Mouse (Mus musculus) lung, postnatal 0 days (tissue): ENCODE data around the gene Uqcc1. TPM values are rescaled to one million over a fixed set of nuclear protein-coding genes. Genes with fewer than 3 reads are reported as not detected.
"Not testable (repeated sequence)": the region's sequence is repeated elsewhere in the genome, so short reads cannot be mapped to it uniquely, and the experiment has no call there.

Experiments
- ATAC-seq: fragments of 200-750 bp; cut with Nextera tagmentation; 2 replicates; pipeline ENCODE4 v1.8.0; 2017; ENCODE audit warnings: moderate library complexity
- DNase-seq: peaks from one replicate; pipeline ENCODE4 v3.0.0-alpha.2; 2016; ENCODE audit warnings: low spot score
- H3K27ac ChIP-seq: fragments of 300-500 bp; sonication (generic); 2 replicates; pipeline ENCODE4 v1.5.1; 2014; ENCODE audit warnings: antibody characterized with exemption, mild to moderate bottlenecking, low read length, mixed read lengths
- H3K27me3 ChIP-seq: fragments of 300-500 bp; sonication (generic); replicated peaks from 2 replicates; pipeline ENCODE4 v1.6.1; 2014; ENCODE audit warnings: low read length, mixed read lengths; ENCODE audit not compliant: insufficient read depth
- H3K36me3 ChIP-seq: fragments of 300-500 bp; sonication (generic); 2 replicates; pipeline ENCODE4 v1.6.1; 2014; ENCODE audit warnings: low read length, mixed read lengths; ENCODE audit not compliant: insufficient read depth
- H3K4me1 ChIP-seq: fragments of 300-500 bp; sonication (generic); 2 replicates; pipeline ENCODE4 v1.6.1; 2014; ENCODE audit warnings: antibody characterized with exemption, low read depth, low read length, mixed read lengths; ENCODE audit not compliant: insufficient read depth
- H3K4me2 ChIP-seq: fragments of 300-500 bp; sonication (generic); replicated peaks from 2 replicates; pipeline ENCODE4 v1.6.1; 2014; ENCODE audit warnings: low read depth, mild to moderate bottlenecking, low read length, moderate library complexity, mixed read lengths
- H3K4me3 ChIP-seq: fragments of 300-500 bp; sonication (generic); 2 replicates; pipeline ENCODE4 v1.5.1; 2014; ENCODE audit warnings: low read depth, low read length
- H3K9ac ChIP-seq: fragments of 300-500 bp; sonication (generic); replicated peaks from 2 replicates; pipeline ENCODE4 v1.6.1; 2014; ENCODE audit warnings: low read depth, mild to moderate bottlenecking
- H3K9me3 ChIP-seq: fragments of 300-500 bp; sonication (generic); 2 replicates; pipeline ENCODE4 v1.6.1; 2016; ENCODE audit warnings: low read length, mixed read lengths
- CTCF ChIP-seq: IDR thresholded peaks from 2 replicates; pipeline ENCODE4 v1.5.1; 2016; ENCODE audit warnings: antibody characterized with exemption, mild to moderate bottlenecking
- EP300 ChIP-seq: IDR thresholded peaks from 2 replicates; pipeline ENCODE4 v1.6.1; 2016; ENCODE audit warnings: antibody characterized with exemption, mild to moderate bottlenecking, control low read depth
- WGBS: fragments of 180-500 bp; shearing (Covaris S2); extraction: QIAGEN DNeasy Blood & Tissue Kit; methylation state at CpG from one replicate; pipeline ENCODE4 v1.1.7; 2014; 5-methylcytosine and 5-hydroxymethylcytosine counted together
- polyA plus RNA-seq: library from polyadenylated mRNA; unstranded; fragments of >200 nt; fragmentation: Nextera tagmentation; extraction: Ambion mirVana; gene quantifications from 2 replicates; pipeline ENCODE4 v1.2.1, GENCODE M21; 2015

Uqcc1 gene
- polyA plus RNA-seq, 1 experiment from 2014 or later, result 24.4 TPM

GRCm38 (mm10) chr2:155940681-155941080 is 10.6 kb upstream of the Uqcc1 start, which contains the start of gene Gm15557:
TSS of gene Gm15557 (plus strand) at chr2:155940728.
- 89% methylated on average over 3 of the region's 3 CpGs for WGBS
- TF ChIP-seq CTCF (no peak), EP300 (no peak)
- no peak for DNase-seq

GRCm38 (mm10) chr2:155939897-155940529 is 9.9 kb upstream of the Uqcc1 start:
- DNase-seq (no peak), ATAC-seq (no peak)
- Histone ChIP-seq H3K36me3 (no peaks in the 10 kb centered on the region), H3K9me3 (no peaks in the 10 kb centered on the region), H3K4me3 (no peak overlapping the region), H3K4me2 (no peak overlapping the region), H3K27me3 (no peaks in the 10 kb centered on the region), H3K4me1 (peaks cover 3% of the 10 kb centered on the region; the same call in 1 of the 2 replicates), H3K27ac (no peak overlapping the region), H3K9ac (no peak overlapping the region)
- WGBS, result 61% methylated on average over 7 of the region's 7 CpGs
- no peak for TF ChIP-seq EP300
- no peak for TF ChIP-seq CTCF

More at GRCm38 (mm10) chr2:155940681-155941080, 10.6 kb upstream of the Uqcc1 start, which contains the start of gene Gm15557:
- H3K9ac ChIP-seq, result no peak within 1 kb of the TSS
- H3K4me3 ChIP-seq, result no peak within 1 kb of the TSS
- H3K27ac ChIP-seq, result no peak within 1 kb of the TSS
- ATAC-seq, result no peak
- peaks cover 3% of the 10 kb centered on the region; the same call in 1 of the 2 replicates for H3K4me1 ChIP-seq
- H3K36me3 ChIP-seq, result no peaks in the 10 kb centered on the region
- no peaks in the 10 kb centered on the region for H3K27me3 ChIP-seq
- H3K4me2 ChIP-seq, result no peak within 1 kb of the TSS
- no peaks in the 10 kb centered on the region for H3K9me3 ChIP-seq

GRCm38 (mm10) chr2:155928711-155929345 is 1.3 kb downstream of the Uqcc1 start:
- no peaks in the 10 kb centered on the region for H3K36me3 ChIP-seq
- TF ChIP-seq CTCF (no peak), EP300 (no peak)
- H3K27me3 ChIP-seq, result no peaks in the 10 kb centered on the region
- ATAC-seq, result no peak
- peak overlapping the region; percentile 72; the same call in 1 of the 2 replicates for H3K27ac ChIP-seq
- H3K4me3 ChIP-seq, result peak overlapping the region; percentile 60; the same call in 1 of the 2 replicates
- no peak overlapping the region for H3K9ac ChIP-seq
- 66% methylated on average over 7 of the region's 7 CpGs for WGBS
- H3K4me1 ChIP-seq, result peaks cover 9% of the 10 kb centered on the region
- no peaks in the 10 kb centered on the region for H3K9me3 ChIP-seq
- H3K4me2 ChIP-seq, result peak overlapping the region; percentile 71
- DNase-seq, result no peak

- not testable (repeated sequence) for ATAC-seq, H3K9me3 ChIP-seq, H3K27ac ChIP-seq, H3K4me2 ChIP-seq, H3K36me3 ChIP-seq, H3K4me1 ChIP-seq, DNase-seq, H3K27me3 ChIP-seq, H3K4me3 ChIP-seq, H3K9ac ChIP-seq
- 92% methylated on average over 6 of the region's 6 CpGs for WGBS
Observed at GRCm38 (mm10) chr2:155925213-155925612, 4.9 kb downstream of the Uqcc1 start.

GRCm38 (mm10) chr2:155923143-155923542 is 7.0 kb downstream of the Uqcc1 start:
- Histone ChIP-seq H3K4me1 (no peaks in the 10 kb centered on the region), H3K27ac (no peak overlapping the region), H3K4me3 (no peak overlapping the region), H3K4me2 (no peak overlapping the region), H3K36me3 (0 out of 2 replicates have a peak, but pooled peaks cover 3% of the 10 kb centered on the region), H3K9ac (no peak overlapping the region), H3K27me3 (no peaks in the 10 kb centered on the region), H3K9me3 (no peaks in the 10 kb centered on the region)
- ATAC-seq (no peak), DNase-seq (no peak)
- no peak for TF ChIP-seq EP300
- WGBS, result 92% methylated on average over 7 of the region's 7 CpGs

- TF ChIP-seq CTCF, result no peak
- TF ChIP-seq EP300, result no peak
- no peak overlapping the region for H3K4me3 ChIP-seq
- H3K27ac ChIP-seq, result no peak overlapping the region
- H3K4me2 ChIP-seq, result no peak overlapping the region
- no peak for DNase-seq
- peaks cover 9% of the 10 kb centered on the region for H3K36me3 ChIP-seq
- 79% methylated on average over 6 of the region's 6 CpGs for WGBS
- H3K9me3 ChIP-seq, result no peaks in the 10 kb centered on the region
- no peaks in the 10 kb centered on the region for H3K4me1 ChIP-seq
- H3K27me3 ChIP-seq, result no peaks in the 10 kb centered on the region
- H3K9ac ChIP-seq, result no peak overlapping the region
- ATAC-seq, result no peak
Observed at GRCm38 (mm10) chr2:155914684-155915083, 15.4 kb downstream of the Uqcc1 start.
